Mouse (Mus musculus): Measurements from ENCODE around the gene Chp2. TPM values are rescaled to one million over a fixed set of nuclear protein-coding genes. Genes with fewer than 3 reads are reported as not detected.

The Chp2 gene
- polyA plus RNA-seq, 1 experiment from 2014 or later = not detected

GRCm38 (mm10) chr7:122272334-122272733 lies 53.0 kb downstream of the Chp2 start:
- H3K4me1 ChIP-seq (ENCODE audit: control insufficient read depth, insufficient read depth, low read length) = no peaks in the 10 kb centered on the region
- no peak overlapping the region for H3K4me3 ChIP-seq (ENCODE audit: low read depth, low read length)
- ATAC-seq (ENCODE audit: insufficient number of reproducible peaks, low FRiP score, low TSS enrichment, low read depth) (no peak), DNase-seq (ENCODE audit: low spot score) (no peak)
- no peaks in the 10 kb centered on the region for H3K27me3 ChIP-seq (ENCODE audit: control insufficient read depth, insufficient read depth, low read length)
- no peak overlapping the region for H3K4me2 ChIP-seq (ENCODE audit: low read depth, severe bottlenecking)
- WGBS = 93% methylated on average over 2 of the region's 2 CpGs
- no peaks in the 10 kb centered on the region for H3K36me3 ChIP-seq (ENCODE audit: control insufficient read depth, insufficient read depth, low read length)
- H3K9me3 ChIP-seq (ENCODE audit: control insufficient read depth, low read length) = no peaks in the 10 kb centered on the region
- H3K27ac ChIP-seq (replicated peaks; ENCODE audit: low read depth, low read length) = no peak overlapping the region
- H3K9ac ChIP-seq (ENCODE audit: low read length) = no peak overlapping the region

Other genes starting within 250 kb of the Chp2 start
- gene Cog7, start 237.8 kb upstream of the Chp2 start, polyA plus RNA-seq (2014; fragmentation: Nextera tagmentation; extraction: Ambion mirVana) = 20.8 and 21.0 TPM in 2 replicates
- gene Gga2, start 198.3 kb upstream of the Chp2 start, polyA plus RNA-seq (2014; fragmentation: Nextera tagmentation; extraction: Ambion mirVana) = 90.2 and 108 TPM in 2 replicates
- 108 and 109 TPM in 2 replicates for gene Ubfd1, start 152.3 kb upstream of the Chp2 start, polyA plus RNA-seq (2014; fragmentation: Nextera tagmentation; extraction: Ambion mirVana)
- gene Ears2, start 152.2 kb upstream of the Chp2 start, polyA plus RNA-seq (2014; fragmentation: Nextera tagmentation; extraction: Ambion mirVana) = 17.1 and 17.8 TPM in 2 replicates
- 661 and 703 TPM in 2 replicates for gene Ndufab1, start 117.6 kb upstream of the Chp2 start, polyA plus RNA-seq (2014; fragmentation: Nextera tagmentation; extraction: Ambion mirVana)
- 24.9 and 25.0 TPM in 2 replicates for gene Palb2, start 86.5 kb upstream of the Chp2 start, polyA plus RNA-seq (2014; fragmentation: Nextera tagmentation; extraction: Ambion mirVana)
- gene Dctn5, start 86.5 kb upstream of the Chp2 start, polyA plus RNA-seq (2014; fragmentation: Nextera tagmentation; extraction: Ambion mirVana) = 118 and 122 TPM in 2 replicates
- gene Plk1, start 60.1 kb upstream of the Chp2 start, polyA plus RNA-seq (2014; fragmentation: Nextera tagmentation; extraction: Ambion mirVana) = 155 and 161 TPM in 2 replicates
- not detected in 2 replicates for gene Ern2, start 33.3 kb upstream of the Chp2 start, polyA plus RNA-seq (2014; fragmentation: Nextera tagmentation; extraction: Ambion mirVana)
- 4.4 and 4.6 TPM in 2 replicates for gene Prkcb, start 69.3 kb downstream of the Chp2 start, polyA plus RNA-seq (2014; fragmentation: Nextera tagmentation; extraction: Ambion mirVana)

All from limb, embryonic 11.5 days (tissue).